Mouse (Mus musculus) heart, postnatal 0 days (tissue): ENCODE results near the gene Erg.

Experiments
- CTCF ChIP-seq: IDR thresholded peaks from 2 replicates; pipeline ENCODE4 v1.5.1; 2016; ENCODE audit warnings: antibody characterized with exemption, control low read depth, low read depth
- EP300 ChIP-seq: IDR thresholded peaks from 2 replicates; pipeline ENCODE4 v1.6.1; 2016; ENCODE audit warnings: antibody characterized with exemption, low read depth

DNA sequence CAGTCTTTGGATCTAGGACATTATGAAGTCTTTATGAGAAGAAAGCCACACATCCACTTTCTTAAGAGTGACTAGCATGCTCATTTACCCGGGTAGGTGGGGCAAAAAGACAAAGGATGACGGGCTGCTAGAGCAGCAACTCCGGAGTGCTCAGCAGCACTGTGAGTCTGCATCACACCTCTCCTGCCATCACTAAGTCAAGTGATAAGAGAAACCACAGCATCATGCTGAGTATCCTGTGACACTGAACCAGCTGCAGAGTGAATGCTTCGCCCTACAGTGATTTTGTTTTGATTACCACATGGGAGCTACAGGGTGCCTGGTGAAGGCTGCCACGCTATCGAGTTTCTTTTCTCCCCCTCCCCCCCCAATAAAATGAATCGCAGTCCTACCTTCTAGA is 145.2 kb downstream of the Erg start:
- TF ChIP-seq CTCF (no peak), EP300 (no peak)
